Comparison of ENCODE assay signal across 25 mouse cellular contexts in genomic region chr11:98377787-98378186, GRCm38 (mm10). TPM values are rescaled to one million over a fixed set of nuclear protein-coding genes. Genes with fewer than 3 reads are reported as not detected.
A peak's percentile ranks its signal among the peaks of the same experiment; 100 is the strongest.
DNase-seq lines count a peak whose midpoint lies in the region; ATAC-seq lines count a peak whose summit lies in the region.
"Had no signal": no experiment of that assay in that cellular context is flagged by ENCODE, and none has a peak within 500 bp of the region (broad histone marks: within the 10 kb centered on the region; RNA-seq: fewer than 3 reads in every experiment).

No protein-coding gene starts in this region.

- peak overlapping the region; percentile 79 for H3K27ac ChIP-seq in heart, embryonic 16.5 days (ENCODE audit: low read length)
- H3K27ac ChIP-seq: embryonic facial prominence, embryonic 13.5 days; midbrain, embryonic 13.5 days; neural tube, embryonic 13.5 days; stomach, postnatal 0 days had no signal

- H3K9ac ChIP-seq in heart, embryonic 16.5 days (ENCODE audit: low read length) = peak overlapping the region; percentile 1
- H3K9ac ChIP-seq: embryonic facial prominence, embryonic 13.5 days; liver, postnatal 0 days; midbrain, embryonic 13.5 days; neural tube, embryonic 13.5 days had no signal

- DNase-seq in gastrocnemius, adult 18-20 months (ENCODE audit: low spot score) = peak; percentile 86
- no peak for DNase-seq in gastrocnemius, postnatal 4 days (ENCODE audit: low spot score in 2 of 2)
- peak; percentile 58 for DNase-seq in ovary, postnatal 36 days (ENCODE audit: low spot score)
- no peak for DNase-seq in ovary, postnatal 10 days (ENCODE audit: low spot score)
- DNase-seq in embryo, embryonic 11 days = no peak
- DNase-seq in kidney, adult 9 months = no peak
- DNase-seq: adrenal gland, adult 8-10 months; cerebellum, adult 9-11 months; kidney, adult 8-10 months; kidney, postnatal 25 days; left cerebral cortex, postnatal 4 days; liver, postnatal 0 days; lung, postnatal 10 days; right cerebral cortex, postnatal 4 days; thymus, postnatal 25 days had no signal

- peaks cover 22% of the 10 kb centered on the region for H3K36me3 ChIP-seq in heart, embryonic 16.5 days (ENCODE audit: control insufficient read depth, insufficient read depth)

- no peaks in the 10 kb centered on the region for H3K27me3 ChIP-seq in heart, embryonic 16.5 days (ENCODE audit: control insufficient read depth, insufficient read depth, low read length)
- H3K27me3 ChIP-seq: embryonic facial prominence, embryonic 13.5 days; midbrain, embryonic 13.5 days; neural tube, embryonic 13.5 days had no signal

- peak; percentile 33; the same call in 1 of the 2 replicates for ATAC-seq in heart, embryonic 16.5 days (replicated peaks; ENCODE audit: extremely low read depth, insufficient read depth, low FRiP score)
- ATAC-seq in activated CD4-positive, CD25-positive, alpha-beta regulatory T cell, adult 4 months = no peak
- ATAC-seq: forebrain, embryonic 16.5 days; liver, postnatal 0 days; midbrain, embryonic 13.5 days had no signal

- 44% methylated on average over 11 of the region's 11 CpGs for WGBS in heart, embryonic 16.5 days

- no peaks in the 10 kb centered on the region for H3K9me3 ChIP-seq in heart, embryonic 16.5 days (replicated peaks; ENCODE audit: control insufficient read depth, low read length)
- H3K9me3 ChIP-seq: embryonic facial prominence, embryonic 13.5 days; midbrain, embryonic 13.5 days; neural tube, embryonic 13.5 days had no signal

- peaks cover 73% of the 10 kb centered on the region for H3K4me1 ChIP-seq in heart, embryonic 16.5 days (ENCODE audit: control insufficient read depth, insufficient read depth, low read length)
- H3K4me1 ChIP-seq: embryonic facial prominence, embryonic 13.5 days; neural tube, embryonic 13.5 days had no signal

- no peak overlapping the region for H3K4me3 ChIP-seq in heart, embryonic 16.5 days (ENCODE audit: low read length)
- H3K4me3 ChIP-seq: embryonic facial prominence, embryonic 13.5 days; midbrain, embryonic 13.5 days; neural tube, embryonic 13.5 days had no signal

- no peak overlapping the region for H3K4me2 ChIP-seq in heart, embryonic 16.5 days (ENCODE audit: low read depth, low read length)
- H3K4me2 ChIP-seq: embryonic facial prominence, embryonic 13.5 days; midbrain, embryonic 13.5 days; neural tube, embryonic 13.5 days had no signal

RNA-seq across cellular contexts. Expression of gene Tcap, which starts 5.8 kb away (rescaled TPM):
- total RNA-seq in gastrocnemius, adult 18-20 months (2021) = 1,000 to 10,000 TPM; 3,864 to 4,194 TPM
- total RNA-seq in gastrocnemius, postnatal 4 days (2021) = 100 to 1,000 TPM; 447 to 769 TPM
- 175 TPM in 2 replicates for polyA plus RNA-seq in heart, embryonic 16.5 days (2015; fragmentation: Nextera tagmentation; extraction: Ambion mirVana)
- polyA plus RNA-seq in activated CD4-positive, CD25-positive, alpha-beta regulatory T cell, adult 4 months (2017; shearing (Covaris generic)) = not detected
- total RNA-seq: hematopoietic stem cell, adult 5-6 weeks; megakaryocyte progenitor cell, adult 5-6 weeks had no signal

RNA-seq across cellular contexts. Expression of gene Pnmt, which starts 8.5 kb away (rescaled TPM):
- 1 to 10 TPM; 1.2 to 8.2 TPM for total RNA-seq in gastrocnemius, adult 18-20 months (2021)
- under 1 TPM in 1 of 2 experiments, not detected in 1; 0.71 TPM for total RNA-seq in gastrocnemius, postnatal 4 days (2021)
- 0.37 and 0.39 TPM in 2 replicates for polyA plus RNA-seq in heart, embryonic 16.5 days (2015; fragmentation: Nextera tagmentation; extraction: Ambion mirVana)
- polyA plus RNA-seq in activated CD4-positive, CD25-positive, alpha-beta regulatory T cell, adult 4 months (2017; shearing (Covaris generic)) = not detected
- total RNA-seq: hematopoietic stem cell, adult 5-6 weeks; liver, adult 2 months; megakaryocyte progenitor cell, adult 5-6 weeks had no signal
- polyA plus RNA-seq: liver, adult 2 months; liver, postnatal 0 days; stomach, postnatal 0 days had no signal

RNA-seq across cellular contexts. Expression of gene Stard3, which starts 19.6 kb away (rescaled TPM):
- 10 to 100 TPM; 11.1 to 13.6 TPM for total RNA-seq in gastrocnemius, adult 18-20 months (2021)
- total RNA-seq in gastrocnemius, postnatal 4 days (2021) = 10 to 100 TPM; 14.1 to 16.9 TPM
- polyA plus RNA-seq in heart, embryonic 16.5 days (2015; fragmentation: Nextera tagmentation; extraction: Ambion mirVana) = 43.0 and 43.2 TPM in 2 replicates
- 10 to 100 TPM; 33.3 to 42.1 TPM for polyA plus RNA-seq in activated CD4-positive, CD25-positive, alpha-beta regulatory T cell, adult 4 months (2017; shearing (Covaris generic))

RNA-seq across cellular contexts. Expression of gene Pgap3, which starts 22.5 kb away (rescaled TPM):
- 1 to 10 TPM; 2.3 to 3.7 TPM for total RNA-seq in gastrocnemius, adult 18-20 months (2021)
- 1 to 10 TPM; 4.6 to 5.6 TPM for total RNA-seq in gastrocnemius, postnatal 4 days (2021)
- 18.0 and 19.0 TPM in 2 replicates for polyA plus RNA-seq in heart, embryonic 16.5 days (2015; fragmentation: Nextera tagmentation; extraction: Ambion mirVana)
- polyA plus RNA-seq in activated CD4-positive, CD25-positive, alpha-beta regulatory T cell, adult 4 months (2017; shearing (Covaris generic)) = 1 to 10 TPM; 3.3 to 4.0 TPM

RNA-seq across cellular contexts. Expression of gene Ppp1r1b, which starts 29.6 kb away (rescaled TPM):
- total RNA-seq in gastrocnemius, adult 18-20 months (2021) = under 1 TPM; 0.18 to 0.31 TPM
- total RNA-seq in gastrocnemius, postnatal 4 days (2021) = under 1 TPM; 0.52 to 0.70 TPM
- polyA plus RNA-seq in heart, embryonic 16.5 days (2015; fragmentation: Nextera tagmentation; extraction: Ambion mirVana) = 74.0 and 75.8 TPM in 2 replicates
- polyA plus RNA-seq in activated CD4-positive, CD25-positive, alpha-beta regulatory T cell, adult 4 months (2017; shearing (Covaris generic)) = not detected
- total RNA-seq: megakaryocyte progenitor cell, adult 5-6 weeks had no signal

Comparison
In these comparisons a context has a peak if more than half of its experiments do, and no peak if none do; other contexts are left out.
1. DNase-seq: peak in gastrocnemius, adult 18-20 months (single experiment) and ovary, postnatal 36 days (single experiment); none in gastrocnemius, postnatal 4 days (0 of 2), ovary, postnatal 10 days (single experiment), embryo, embryonic 11 days (single experiment) and kidney, adult 9 months (single experiment).
2. RNA of gene Tcap, which starts 5.8 kb away (total RNA-seq): 3,864 to 4,194 TPM in gastrocnemius, adult 18-20 months; 447 to 769 TPM in gastrocnemius, postnatal 4 days; every median in the first group is over 4 times any median in the second.